Mouse (Mus musculus): ENCODE data around the gene Acot11. TPM values are rescaled to one million over a fixed set of nuclear protein-coding genes. Genes with fewer than 3 reads are reported as not detected.

The Acot11 gene
- polyA plus RNA-seq, 1 experiment, result 6.4 TPM

DNA sequence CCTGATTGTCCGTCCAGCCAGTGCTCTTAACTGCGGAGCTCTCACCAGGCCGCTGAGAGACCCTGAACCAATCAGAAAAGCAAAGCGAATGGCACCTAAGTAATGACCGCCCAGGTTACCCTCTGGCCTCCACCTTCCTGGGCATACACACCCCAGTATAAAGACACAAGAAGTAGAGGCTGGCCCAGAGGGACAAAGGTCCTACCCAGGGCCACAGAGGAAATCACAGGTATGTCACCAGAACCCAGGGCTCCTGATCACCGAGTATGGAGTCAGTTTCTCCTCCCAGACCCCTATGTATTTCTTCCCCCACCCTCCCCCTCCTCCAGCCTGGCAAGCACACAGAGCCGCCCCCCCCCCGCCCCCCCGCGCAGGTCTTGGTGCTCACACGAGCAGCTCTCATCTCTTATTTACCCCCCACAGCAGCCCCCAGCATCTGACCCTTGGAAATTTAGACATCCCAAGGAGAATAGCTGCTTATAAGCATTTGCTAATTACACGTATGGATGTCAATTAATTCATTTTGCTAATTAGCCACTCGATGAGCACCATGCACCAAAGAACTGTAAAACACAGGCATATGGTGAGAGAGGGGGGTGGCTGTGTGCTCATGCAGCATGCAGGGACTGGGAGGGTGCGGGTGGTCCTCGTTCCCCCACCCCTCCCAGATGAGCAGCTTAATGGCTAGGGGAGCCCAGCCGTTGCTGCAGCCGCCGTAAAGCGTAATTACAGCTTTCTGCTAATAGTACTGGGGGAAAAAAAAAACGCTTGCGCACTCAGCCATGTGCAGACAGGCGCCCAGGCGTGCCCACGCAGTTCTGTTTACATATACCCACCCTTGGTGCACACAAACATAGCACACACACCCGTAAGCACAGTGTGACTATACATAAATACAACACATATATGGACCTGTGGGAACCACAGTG is 10.9 kb upstream of the Acot11 start:
- Histone ChIP-seq H3K4me3 (ENCODE audit: control insufficient read depth, insufficient read depth, low read length) (no peak overlapping the region), H3K27ac (ENCODE audit: control insufficient read depth, insufficient read depth, low read length) (no peak overlapping the region), H3K27me3 (ENCODE audit: control insufficient read depth, insufficient read depth, low read length) (no peaks in the 10 kb centered on the region), H3K36me3 (ENCODE audit: control insufficient read depth, insufficient read depth, low read length) (no peaks in the 10 kb centered on the region), H3K4me1 (replicated peaks; ENCODE audit: control insufficient read depth, insufficient read depth, low read length) (no peaks in the 10 kb centered on the region)
- DNase-seq, result no peak
- TF ChIP-seq CTCF (IDR thresholded peaks at IDR 0.05; ENCODE audit: borderline replicate concordance, control insufficient read depth, extremely low read depth, insufficient read depth, low read length, poor library complexity) (no peak), POLR2A (IDR thresholded peaks at IDR 0.05; ENCODE audit: control insufficient read depth, extremely low read depth, insufficient read depth, low read length, poor library complexity) (no peak)
- WGBS, result 97% methylated on average over 25 of the region's 25 CpGs

- TF ChIP-seq POLR2A (IDR thresholded peaks at IDR 0.05; ENCODE audit: control insufficient read depth, extremely low read depth, insufficient read depth, low read length, poor library complexity) (no peak), CTCF (IDR thresholded peaks at IDR 0.05; ENCODE audit: borderline replicate concordance, control insufficient read depth, extremely low read depth, insufficient read depth, low read length, poor library complexity) (no peak)
- WGBS, result 96% methylated on average over 8 of the region's 8 CpGs
- Histone ChIP-seq H3K4me1 (replicated peaks; ENCODE audit: control insufficient read depth, insufficient read depth, low read length) (no peaks in the 10 kb centered on the region), H3K27me3 (ENCODE audit: control insufficient read depth, insufficient read depth, low read length) (no peaks in the 10 kb centered on the region), H3K36me3 (ENCODE audit: control insufficient read depth, insufficient read depth, low read length) (no peaks in the 10 kb centered on the region), H3K27ac (ENCODE audit: control insufficient read depth, insufficient read depth, low read length) (no peak overlapping the region), H3K4me3 (ENCODE audit: control insufficient read depth, insufficient read depth, low read length) (no peak overlapping the region)
- no peak for DNase-seq
These were observed 6.4 kb upstream of the Acot11 start for GRCm38 (mm10) chr4:106811162-106811561.

DNA sequence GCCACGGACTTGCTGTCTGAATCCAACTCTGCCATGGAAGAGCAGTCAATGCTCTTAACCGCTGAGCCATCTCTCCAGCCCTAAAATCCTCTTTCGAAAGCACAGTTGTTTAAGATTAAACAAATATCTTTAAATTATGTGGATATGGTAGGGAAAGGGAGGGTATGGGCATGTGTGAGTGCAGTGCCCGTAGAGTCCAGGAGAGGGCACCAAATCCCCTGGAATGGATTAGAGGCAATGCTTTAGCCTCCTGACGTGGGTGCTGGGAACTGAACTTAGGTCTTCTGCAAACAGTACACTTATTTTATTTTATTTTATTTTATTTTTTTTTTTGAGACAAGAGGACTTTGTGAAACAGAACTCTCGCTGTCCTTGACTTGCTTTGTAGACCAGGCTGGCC is 5.2 kb upstream of the Acot11 start:
- H3K27ac ChIP-seq (ENCODE audit: control insufficient read depth, insufficient read depth, low read length), result no peak overlapping the region
- 0 out of 2 replicates have a peak, but pooled peaks cover 1% of the 10 kb centered on the region for H3K27me3 ChIP-seq (ENCODE audit: control insufficient read depth, insufficient read depth, low read length)
- H3K36me3 ChIP-seq (ENCODE audit: control insufficient read depth, insufficient read depth, low read length), result no peaks in the 10 kb centered on the region
- no peak overlapping the region for H3K4me3 ChIP-seq (ENCODE audit: control insufficient read depth, insufficient read depth, low read length)
- peak; percentile 46 for DNase-seq
- no peak for TF ChIP-seq CTCF (IDR thresholded peaks at IDR 0.05; ENCODE audit: borderline replicate concordance, control insufficient read depth, extremely low read depth, insufficient read depth, low read length, poor library complexity)
- no peak for TF ChIP-seq POLR2A (IDR thresholded peaks at IDR 0.05; ENCODE audit: control insufficient read depth, extremely low read depth, insufficient read depth, low read length, poor library complexity)
- H3K4me1 ChIP-seq (replicated peaks; ENCODE audit: control insufficient read depth, insufficient read depth, low read length), result peaks cover 1% of the 10 kb centered on the region; the same call in 1 of the 2 replicates
- 96% methylated on average over 6 of the region's 6 CpGs for WGBS

DNA sequence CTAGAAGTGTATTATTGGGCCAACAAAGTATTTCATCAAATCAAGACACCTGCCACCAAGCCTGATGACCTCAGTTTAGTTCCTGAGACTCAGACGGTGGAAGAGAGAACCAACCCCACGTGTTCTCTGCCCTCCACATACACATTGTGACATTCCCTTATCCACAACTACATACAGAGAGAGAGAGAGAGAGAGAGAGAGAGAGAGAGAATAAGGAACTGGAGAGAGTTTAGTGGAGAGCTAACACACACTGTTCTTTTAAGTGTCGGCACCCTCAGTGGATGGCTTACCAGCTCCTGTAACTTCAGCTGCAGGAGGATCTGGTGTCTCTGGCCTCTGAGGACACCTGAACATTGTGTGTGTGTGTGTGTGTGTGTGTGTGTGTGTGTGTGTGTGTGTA is 2.5 kb upstream of the Acot11 start:
- 0 out of 2 replicates have a peak, but pooled peaks cover 3% of the 10 kb centered on the region for H3K27me3 ChIP-seq (ENCODE audit: control insufficient read depth, insufficient read depth, low read length)
- H3K27ac ChIP-seq (ENCODE audit: control insufficient read depth, insufficient read depth, low read length), result no peak overlapping the region
- H3K4me1 ChIP-seq (replicated peaks; ENCODE audit: control insufficient read depth, insufficient read depth, low read length), result peaks cover 9% of the 10 kb centered on the region; the same call in 1 of the 2 replicates
- no peak overlapping the region for H3K4me3 ChIP-seq (ENCODE audit: control insufficient read depth, insufficient read depth, low read length)
- WGBS, result 82% methylated on average over 3 of the region's 3 CpGs
- no peak for TF ChIP-seq CTCF (IDR thresholded peaks at IDR 0.05; ENCODE audit: borderline replicate concordance, control insufficient read depth, extremely low read depth, insufficient read depth, low read length, poor library complexity)
- TF ChIP-seq POLR2A (IDR thresholded peaks at IDR 0.05; ENCODE audit: control insufficient read depth, extremely low read depth, insufficient read depth, low read length, poor library complexity), result no peak
- no peak for DNase-seq
- no peaks in the 10 kb centered on the region for H3K36me3 ChIP-seq (ENCODE audit: control insufficient read depth, insufficient read depth, low read length)

GRCm38 (mm10) chr4:106805890-106806289 is 1.1 kb upstream of the Acot11 start:
- no peaks in the 10 kb centered on the region for H3K36me3 ChIP-seq (ENCODE audit: control insufficient read depth, insufficient read depth, low read length)
- 79% methylated on average over 2 of the region's 2 CpGs for WGBS
- TF ChIP-seq CTCF (IDR thresholded peaks at IDR 0.05; ENCODE audit: borderline replicate concordance, control insufficient read depth, extremely low read depth, insufficient read depth, low read length, poor library complexity) (no peak), POLR2A (IDR thresholded peaks at IDR 0.05; ENCODE audit: control insufficient read depth, extremely low read depth, insufficient read depth, low read length, poor library complexity) (no peak)

DNA sequence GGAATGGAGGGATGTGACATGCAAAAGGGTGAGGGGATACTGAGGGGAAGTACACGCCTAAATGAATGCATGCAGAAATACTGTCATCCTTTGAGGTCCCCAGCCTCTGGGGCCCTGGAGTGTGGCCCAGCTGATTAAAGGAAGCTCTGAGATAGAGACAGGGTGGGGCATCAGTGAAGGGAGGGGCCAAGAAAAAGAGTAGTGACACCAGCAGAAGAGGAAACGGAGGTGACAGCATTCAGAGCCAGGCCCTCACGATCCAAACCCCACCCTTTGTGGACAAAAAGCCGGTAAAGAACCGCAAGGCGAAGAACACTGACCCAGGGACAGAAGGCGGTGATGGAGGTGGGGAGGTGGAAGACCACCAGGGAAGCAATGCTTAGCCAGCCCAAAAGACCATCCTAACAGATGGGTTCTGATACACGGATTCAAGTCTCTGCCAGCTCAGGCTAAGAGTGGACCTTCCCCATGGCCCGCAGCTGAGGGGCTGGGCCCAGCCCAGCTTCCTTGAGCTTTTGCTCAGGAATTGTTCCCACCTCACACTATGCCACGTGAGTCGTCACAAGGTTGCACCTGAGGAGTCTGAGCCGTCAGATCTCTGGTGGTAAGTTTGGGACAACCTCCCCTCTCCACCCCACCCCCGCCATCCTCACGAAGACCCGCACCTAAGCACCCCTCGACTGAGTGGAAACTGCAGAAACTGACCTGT is 443 bp downstream of the Acot11 start:
- WGBS, result 12% methylated on average over 16 of the region's 16 CpGs
- H3K27ac ChIP-seq (ENCODE audit: control insufficient read depth, insufficient read depth, low read length), result no peak overlapping the region
- TF ChIP-seq CTCF (IDR thresholded peaks at IDR 0.05; ENCODE audit: borderline replicate concordance, control insufficient read depth, extremely low read depth, insufficient read depth, low read length, poor library complexity) (no peak), POLR2A (IDR thresholded peaks at IDR 0.05; ENCODE audit: control insufficient read depth, extremely low read depth, insufficient read depth, low read length, poor library complexity) (no peak)
- peak; percentile 37 for DNase-seq
- peaks cover 13% of the 10 kb centered on the region; the same call in 1 of the 2 replicates for H3K4me1 ChIP-seq (replicated peaks; ENCODE audit: control insufficient read depth, insufficient read depth, low read length)
- H3K4me3 ChIP-seq (ENCODE audit: control insufficient read depth, insufficient read depth, low read length), result peak overlapping the region; percentile 31
- H3K27me3 ChIP-seq (ENCODE audit: control insufficient read depth, insufficient read depth, low read length), result 0 out of 2 replicates have a peak, but pooled peaks cover 3% of the 10 kb centered on the region
- no peaks in the 10 kb centered on the region for H3K36me3 ChIP-seq (ENCODE audit: control insufficient read depth, insufficient read depth, low read length)

More at GRCm38 (mm10) chr4:106805890-106806289, 1.1 kb upstream of the Acot11 start:
- Histone ChIP-seq H3K27ac (ENCODE audit: control insufficient read depth, insufficient read depth, low read length) (no peak overlapping the region), H3K27me3 (ENCODE audit: control insufficient read depth, insufficient read depth, low read length) (0 out of 2 replicates have a peak, but pooled peaks cover 3% of the 10 kb centered on the region), H3K4me3 (ENCODE audit: control insufficient read depth, insufficient read depth, low read length) (no peak overlapping the region), H3K4me1 (replicated peaks; ENCODE audit: control insufficient read depth, insufficient read depth, low read length) (peaks cover 9% of the 10 kb centered on the region; the same call in 1 of the 2 replicates)
- DNase-seq, result no peak
